ENCODE assay signal across 17 mouse cellular contexts in genomic region chr5:9166366-9166765, GRCm38 (mm10).
"Had no signal": no experiment of that assay in that cellular context is flagged by ENCODE, and none has a peak within 500 bp of the region (broad histone marks: within the 10 kb centered on the region; RNA-seq: fewer than 3 reads in every experiment).

No protein-coding gene starts in this region.

- DNase-seq: liver, postnatal 0 days; lung, adult 2 months; lung, postnatal 14 days; lung, postnatal 36 days; right cerebral cortex, postnatal 14 days; thymus, adult 2 months; thymus, postnatal 25 days had no signal

- H3K36me3 ChIP-seq: lung, embryonic 15.5 days; midbrain, embryonic 13.5 days; midbrain, embryonic 15.5 days; neural tube, embryonic 12.5 days; stomach, embryonic 15.5 days had no signal

- ATAC-seq: liver, postnatal 0 days; lung, postnatal 0 days; midbrain, embryonic 13.5 days; midbrain, embryonic 15.5 days had no signal

- H3K9ac ChIP-seq: liver, postnatal 0 days; lung, embryonic 15.5 days; midbrain, embryonic 13.5 days; midbrain, embryonic 15.5 days; neural tube, embryonic 12.5 days; stomach, embryonic 15.5 days had no signal

- H3K4me1 ChIP-seq: stomach, embryonic 15.5 days had no signal

- H3K4me3 ChIP-seq: lung, embryonic 15.5 days; megakaryocyte, embryonic 14.5 days; midbrain, embryonic 13.5 days; midbrain, embryonic 15.5 days; neural tube, embryonic 12.5 days; stomach, embryonic 15.5 days had no signal

- H3K27me3 ChIP-seq: lung, embryonic 15.5 days; megakaryocyte, embryonic 14.5 days; midbrain, embryonic 13.5 days; midbrain, embryonic 15.5 days; neural tube, embryonic 12.5 days; stomach, embryonic 15.5 days had no signal

- H3K27ac ChIP-seq: lung, embryonic 15.5 days; macrophage; midbrain, embryonic 13.5 days; midbrain, embryonic 15.5 days; neural tube, embryonic 12.5 days; stomach, embryonic 15.5 days; stomach, postnatal 0 days had no signal

- H3K9me3 ChIP-seq: lung, embryonic 15.5 days; megakaryocyte, embryonic 14.5 days; midbrain, embryonic 13.5 days; midbrain, embryonic 15.5 days; neural tube, embryonic 12.5 days; stomach, embryonic 15.5 days had no signal

- H3K4me2 ChIP-seq: lung, embryonic 15.5 days; midbrain, embryonic 11.5 days; midbrain, embryonic 13.5 days; midbrain, embryonic 15.5 days; neural tube, embryonic 12.5 days; stomach, embryonic 15.5 days had no signal
